Mouse (Mus musculus): Measurements from ENCODE around the gene Asb2. TPM values are rescaled to one million over a fixed set of nuclear protein-coding genes. Genes with fewer than 3 reads are reported as not detected.

Gene Asb2
- total and polyA plus RNA-seq, 2 experiments = 2.7 to 5.6 TPM

DNA sequence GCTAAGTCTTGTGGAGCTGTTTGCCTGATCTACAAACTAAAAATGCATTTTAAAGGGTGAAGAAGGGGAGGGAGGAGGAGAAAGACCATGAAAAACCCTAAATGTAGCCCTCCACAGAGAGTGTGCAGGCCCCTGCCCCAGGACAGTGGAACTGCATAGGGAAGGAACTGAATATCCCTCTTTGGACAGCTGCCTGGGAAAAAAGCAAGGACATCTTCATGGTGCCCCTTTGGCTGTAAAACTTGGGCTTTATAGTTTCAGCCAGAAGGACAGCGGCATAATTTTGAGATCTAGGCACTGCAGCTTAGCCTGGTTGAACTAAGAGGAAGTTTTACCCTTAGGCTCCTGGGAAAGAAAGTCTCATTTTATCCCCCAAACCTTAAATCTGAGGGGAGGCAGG, 52.8 kb downstream of the Asb2 start:
- WGBS = 97% methylated on average over 1 of the region's 1 CpGs
- no peak overlapping the region for H3K4me3 ChIP-seq (ENCODE audit: insufficient read depth, low read depth, low read length)
- TF ChIP-seq CTCF (IDR thresholded peaks at IDR 0.05; ENCODE audit: low read depth, low read length) (no peak), POLR2A (IDR thresholded peaks at IDR 0.05; ENCODE audit: extremely low read depth, insufficient read depth, low read length) (no peak)

DNA sequence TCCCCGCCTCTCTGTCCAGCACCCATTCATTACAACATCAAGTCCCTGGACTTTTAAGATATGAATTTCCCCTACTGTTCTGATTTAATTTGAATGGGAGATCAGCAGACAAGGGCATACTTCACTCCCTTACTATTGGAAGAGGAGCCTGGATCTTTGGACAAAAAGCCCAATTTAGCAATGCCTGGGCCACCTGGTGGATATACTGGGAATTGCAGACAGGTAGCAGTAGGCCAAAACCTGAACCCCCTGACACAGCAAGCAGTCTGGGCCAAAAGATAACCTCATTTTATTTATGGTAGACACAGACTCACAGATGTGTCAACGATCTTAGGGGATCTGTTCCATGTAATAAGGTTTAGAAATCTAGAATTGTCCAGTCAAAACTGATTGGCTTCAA, 54.2 kb downstream of the Asb2 start:
- H3K9ac ChIP-seq (ENCODE audit: low read depth, low read length) = no peak overlapping the region
- peak; percentile 47 for DNase-seq (ENCODE audit: extremely low read depth, low read depth, low spot score)

More for the DNA sequence above, 52.8 kb downstream of the Asb2 start:
- Histone ChIP-seq H3K9ac (ENCODE audit: low read depth, low read length) (no peak overlapping the region), H3K4me1 (ENCODE audit: control insufficient read depth, insufficient read depth, low read length) (no peaks in the 10 kb centered on the region), H3K79me2 (ENCODE audit: control insufficient read depth, insufficient read depth, low read length) (no peaks in the 10 kb centered on the region), H3K27me3 (ENCODE audit: control insufficient read depth, insufficient read depth, low read length) (no peaks in the 10 kb centered on the region), H3K27ac (replicated peaks; ENCODE audit: insufficient read depth, low read depth, low read length) (no peak overlapping the region), H3K36me3 (ENCODE audit: control insufficient read depth, insufficient read depth, low read length) (no peaks in the 10 kb centered on the region)
- DNase-seq (ENCODE audit: extremely low read depth, low read depth, low spot score) = no peak

GRCm38 (mm10) chr12:103300493-103300892, 55.3 kb downstream of the Asb2 start:
- Histone ChIP-seq H3K27ac (replicated peaks; ENCODE audit: insufficient read depth, low read depth, low read length) (no peak overlapping the region), H3K79me2 (ENCODE audit: control insufficient read depth, insufficient read depth, low read length) (no peaks in the 10 kb centered on the region), H3K36me3 (ENCODE audit: control insufficient read depth, insufficient read depth, low read length) (no peaks in the 10 kb centered on the region), H3K27me3 (ENCODE audit: control insufficient read depth, insufficient read depth, low read length) (no peaks in the 10 kb centered on the region), H3K4me1 (ENCODE audit: control insufficient read depth, insufficient read depth, low read length) (no peaks in the 10 kb centered on the region), H3K9ac (ENCODE audit: low read depth, low read length) (no peak overlapping the region), H3K4me3 (ENCODE audit: insufficient read depth, low read depth, low read length) (no peak overlapping the region)
- TF ChIP-seq CTCF (IDR thresholded peaks at IDR 0.05; ENCODE audit: low read depth, low read length) (no peak), POLR2A (IDR thresholded peaks at IDR 0.05; ENCODE audit: extremely low read depth, insufficient read depth, low read length) (no peak)
- no peak for DNase-seq (ENCODE audit: extremely low read depth, low read depth, low spot score)
- 69% methylated on average over 9 of the region's 9 CpGs for WGBS

More for the DNA sequence above, 54.2 kb downstream of the Asb2 start:
- no peaks in the 10 kb centered on the region for H3K36me3 ChIP-seq (ENCODE audit: control insufficient read depth, insufficient read depth, low read length)
- TF ChIP-seq POLR2A (IDR thresholded peaks at IDR 0.05; ENCODE audit: extremely low read depth, insufficient read depth, low read length) (no peak), CTCF (IDR thresholded peaks at IDR 0.05; ENCODE audit: low read depth, low read length) (peak; percentile 65; the same call in 1 of the 2 replicates)
- WGBS = 42% methylated on average over 2 of the region's 2 CpGs
- H3K27ac ChIP-seq (replicated peaks; ENCODE audit: insufficient read depth, low read depth, low read length) = no peak overlapping the region
- H3K4me3 ChIP-seq (ENCODE audit: insufficient read depth, low read depth, low read length) = no peak overlapping the region
- H3K27me3 ChIP-seq (ENCODE audit: control insufficient read depth, insufficient read depth, low read length) = no peaks in the 10 kb centered on the region
- H3K79me2 ChIP-seq (ENCODE audit: control insufficient read depth, insufficient read depth, low read length) = no peaks in the 10 kb centered on the region
- no peaks in the 10 kb centered on the region for H3K4me1 ChIP-seq (ENCODE audit: control insufficient read depth, insufficient read depth, low read length)

DNA sequence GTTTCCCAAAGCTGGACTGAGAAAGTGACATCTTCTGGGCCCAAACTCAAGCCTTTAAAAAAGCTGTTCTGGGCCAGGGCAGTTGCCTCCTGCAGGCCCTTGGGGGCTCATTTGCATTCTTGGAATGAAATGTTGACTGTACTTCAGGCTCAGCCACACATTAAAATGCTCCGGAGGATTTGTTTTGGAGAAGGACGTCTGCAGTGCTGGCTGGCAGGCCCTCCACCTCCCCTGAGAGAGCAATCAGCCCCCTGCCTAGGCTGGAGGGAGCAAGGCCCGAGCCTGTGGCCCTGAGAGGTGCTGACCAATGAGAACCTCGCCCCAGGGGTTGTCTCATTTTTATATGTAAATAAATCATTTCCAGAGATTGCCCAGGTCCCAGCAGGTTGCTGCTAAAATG, 59.5 kb downstream of the Asb2 start:
- 54% methylated on average over 4 of the region's 4 CpGs for WGBS

DNA sequence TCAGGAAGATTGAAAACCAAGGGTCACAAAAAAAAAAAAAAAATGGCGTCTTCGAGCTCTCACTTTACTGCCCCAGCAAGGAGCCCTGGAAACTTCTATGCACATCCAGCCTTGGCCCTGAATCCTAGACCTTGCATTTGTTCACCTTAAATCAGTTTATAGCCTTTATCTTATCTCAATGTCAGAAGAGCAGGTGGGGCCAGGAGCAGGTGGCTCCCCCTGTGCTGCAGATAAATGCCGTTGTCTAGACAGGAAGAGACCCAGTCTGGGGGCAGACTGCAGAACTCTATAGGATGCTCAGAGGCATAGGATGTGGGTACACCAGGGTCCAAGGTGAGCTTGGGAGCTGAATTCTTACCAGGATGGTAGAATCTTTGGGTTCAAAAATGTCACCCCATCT, 63.4 kb downstream of the Asb2 start:
- no peak overlapping the region for H3K4me3 ChIP-seq (ENCODE audit: insufficient read depth, low read depth, low read length)
- TF ChIP-seq POLR2A (IDR thresholded peaks at IDR 0.05; ENCODE audit: extremely low read depth, insufficient read depth, low read length) (no peak), CTCF (IDR thresholded peaks at IDR 0.05; ENCODE audit: low read depth, low read length) (no peak)
- H3K79me2 ChIP-seq (ENCODE audit: control insufficient read depth, insufficient read depth, low read length) = no peaks in the 10 kb centered on the region
- no peaks in the 10 kb centered on the region for H3K36me3 ChIP-seq (ENCODE audit: control insufficient read depth, insufficient read depth, low read length)
- H3K4me1 ChIP-seq (ENCODE audit: control insufficient read depth, insufficient read depth, low read length) = no peaks in the 10 kb centered on the region
- H3K27ac ChIP-seq (replicated peaks; ENCODE audit: insufficient read depth, low read depth, low read length) = no peak overlapping the region
- no peaks in the 10 kb centered on the region for H3K27me3 ChIP-seq (ENCODE audit: control insufficient read depth, insufficient read depth, low read length)
- DNase-seq (ENCODE audit: extremely low read depth, low read depth, low spot score) = no peak
- 78% methylated on average over 3 of the region's 3 CpGs for WGBS
- no peak overlapping the region for H3K9ac ChIP-seq (ENCODE audit: low read depth, low read length)

More for the DNA sequence above, 59.5 kb downstream of the Asb2 start:
- H3K79me2 ChIP-seq (ENCODE audit: control insufficient read depth, insufficient read depth, low read length) = no peaks in the 10 kb centered on the region
- no peaks in the 10 kb centered on the region for H3K4me1 ChIP-seq (ENCODE audit: control insufficient read depth, insufficient read depth, low read length)
- no peak for DNase-seq (ENCODE audit: extremely low read depth, low read depth, low spot score)
- H3K27ac ChIP-seq (replicated peaks; ENCODE audit: insufficient read depth, low read depth, low read length) = no peak overlapping the region
- no peak overlapping the region for H3K9ac ChIP-seq (ENCODE audit: low read depth, low read length)
- H3K4me3 ChIP-seq (ENCODE audit: insufficient read depth, low read depth, low read length) = no peak overlapping the region
- no peaks in the 10 kb centered on the region for H3K27me3 ChIP-seq (ENCODE audit: control insufficient read depth, insufficient read depth, low read length)
- no peak for TF ChIP-seq CTCF (IDR thresholded peaks at IDR 0.05; ENCODE audit: low read depth, low read length)
- TF ChIP-seq POLR2A (IDR thresholded peaks at IDR 0.05; ENCODE audit: extremely low read depth, insufficient read depth, low read length) = no peak
- H3K36me3 ChIP-seq (ENCODE audit: control insufficient read depth, insufficient read depth, low read length) = no peaks in the 10 kb centered on the region

DNA sequence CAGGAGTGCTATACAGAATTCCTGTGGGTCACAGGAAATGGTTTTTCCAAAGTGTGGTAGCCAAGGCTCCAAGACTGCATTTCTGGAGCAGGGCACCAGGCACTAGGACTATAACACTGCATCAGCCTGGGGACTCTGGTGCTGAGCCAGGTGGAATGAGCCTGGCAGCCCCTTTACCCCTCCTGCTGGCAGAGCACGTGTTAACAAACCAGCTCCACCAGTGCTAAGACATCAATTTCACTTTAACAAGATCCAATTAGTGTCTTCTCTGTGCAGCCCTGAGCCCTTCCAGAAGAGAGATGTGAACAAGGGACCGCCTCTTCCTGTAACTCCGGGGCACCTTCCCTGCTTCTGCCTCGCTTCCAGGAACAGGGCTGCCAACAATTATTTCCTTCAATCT, 68.5 kb downstream of the Asb2 start:
- no peak for TF ChIP-seq POLR2A (IDR thresholded peaks at IDR 0.05; ENCODE audit: extremely low read depth, insufficient read depth, low read length)
- TF ChIP-seq CTCF (IDR thresholded peaks at IDR 0.05; ENCODE audit: low read depth, low read length) = no peak
- H3K4me1 ChIP-seq (ENCODE audit: control insufficient read depth, insufficient read depth, low read length) = no peaks in the 10 kb centered on the region; the same call in 1 of the 2 replicates
- no peak overlapping the region for H3K4me3 ChIP-seq (ENCODE audit: insufficient read depth, low read depth, low read length)
- no peak overlapping the region for H3K9ac ChIP-seq (ENCODE audit: low read depth, low read length)
- H3K27me3 ChIP-seq (ENCODE audit: control insufficient read depth, insufficient read depth, low read length) = no peaks in the 10 kb centered on the region
- 81% methylated on average over 4 of the region's 4 CpGs for WGBS
- H3K27ac ChIP-seq (replicated peaks; ENCODE audit: insufficient read depth, low read depth, low read length) = no peak overlapping the region
- no peaks in the 10 kb centered on the region for H3K79me2 ChIP-seq (ENCODE audit: control insufficient read depth, insufficient read depth, low read length)
- no peaks in the 10 kb centered on the region for H3K36me3 ChIP-seq (ENCODE audit: control insufficient read depth, insufficient read depth, low read length)
- no peak for DNase-seq (ENCODE audit: extremely low read depth, low read depth, low spot score)

Data from liver, adult 2 months (tissue).